Mouse (Mus musculus) naive thymus-derived CD4-positive, alpha-beta T cell, adult 2 months (primary cell): Measurements from ENCODE around the gene Kdm1b.
A peak's percentile ranks its signal among the peaks of the same experiment; 100 is the strongest.

Experiments used
- DNase-seq: peaks from one replicate; pipeline ENCODE4 v3.0.0-alpha.2; 2011; ENCODE audit warnings: low read depth

The Kdm1b gene

DNA sequence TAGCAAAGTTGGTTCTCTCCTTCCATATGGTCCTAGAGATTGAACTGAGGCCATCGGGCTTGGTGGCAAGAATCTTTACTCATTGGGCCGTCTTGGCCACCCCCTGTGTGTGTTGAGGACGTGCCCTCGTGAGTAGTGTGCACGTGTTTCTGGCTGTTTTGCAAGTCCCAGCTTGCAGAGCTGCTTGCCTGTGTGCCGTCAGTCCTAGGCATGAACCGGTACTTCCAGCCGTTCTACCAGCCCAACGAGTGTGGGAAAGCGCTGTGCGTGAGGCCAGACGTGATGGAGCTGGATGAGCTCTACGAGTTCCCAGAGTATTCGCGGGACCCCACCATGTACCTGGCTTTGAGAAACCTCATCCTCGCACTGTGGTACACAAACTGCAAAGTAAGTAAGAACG, 19.5 kb downstream of the Kdm1b start:
- DNase-seq = no peak

DNA sequence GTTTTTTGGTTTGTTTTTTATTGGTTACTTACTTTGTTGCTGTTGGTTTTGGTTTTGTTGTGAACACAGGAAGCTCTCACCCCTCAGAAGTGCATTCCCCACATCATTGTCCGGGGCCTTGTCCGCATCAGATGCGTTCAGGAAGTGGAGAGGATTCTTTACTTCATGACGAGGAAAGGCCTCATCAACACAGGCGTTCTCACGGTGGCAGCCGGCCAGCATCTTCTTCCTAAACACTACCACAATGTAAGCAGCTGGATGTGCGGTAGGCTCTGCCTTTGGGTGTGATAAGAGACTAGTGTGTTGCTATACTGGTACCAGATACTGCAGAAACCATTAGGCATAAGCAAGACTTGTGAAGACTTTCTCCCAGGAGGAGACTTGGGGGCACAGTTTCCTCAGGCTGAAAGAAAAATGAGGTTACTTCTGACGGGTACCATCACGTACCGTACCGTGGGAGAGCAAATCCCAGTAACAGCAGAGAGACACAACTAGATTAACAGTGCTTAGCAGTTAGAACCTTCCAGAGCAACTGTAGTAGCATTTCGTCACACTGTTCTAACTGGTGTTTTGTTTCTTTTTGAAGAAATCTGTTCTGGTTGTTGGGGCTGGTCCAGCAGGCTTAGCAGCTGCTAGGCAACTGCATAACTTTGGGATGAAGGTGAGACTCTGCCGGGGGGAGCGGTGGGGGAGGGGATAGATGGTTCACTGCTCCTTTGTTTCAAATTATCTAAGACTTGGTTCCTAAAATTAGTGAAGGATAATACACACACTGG, 20.9 kb downstream of the Kdm1b start:
- DNase-seq = no peak

- DNase-seq = no peak
Measured at GRCm38 (mm10) chr13:47066516-47066915, 23.2 kb downstream of the Kdm1b start.

- no peak for DNase-seq
Measured at GRCm38 (mm10) chr13:47067001-47067400, 23.7 kb downstream of the Kdm1b start.

- DNase-seq = no peak
Measured at GRCm38 (mm10) chr13:47070329-47071080, 27.2 kb downstream of the Kdm1b start.

DNA sequence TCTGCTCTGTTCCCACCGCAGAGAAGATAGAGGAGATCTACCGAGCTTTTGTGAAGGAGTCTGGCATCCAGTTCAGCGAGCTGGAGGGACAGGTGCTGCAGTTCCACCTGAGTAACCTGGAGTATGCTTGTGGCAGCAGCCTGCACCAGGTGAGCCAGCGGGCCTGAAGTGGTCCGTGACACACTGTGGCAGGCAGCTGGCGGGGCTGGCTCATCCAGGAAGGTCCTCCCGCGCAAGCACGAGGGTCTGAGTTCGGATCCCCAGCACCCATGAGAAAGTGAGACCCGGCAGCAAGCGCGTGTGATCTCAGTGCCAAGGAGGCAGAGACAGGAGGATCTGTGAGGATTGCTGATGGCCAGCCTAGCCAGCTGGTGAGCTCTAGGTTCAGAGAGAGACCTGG, 28.6 kb downstream of the Kdm1b start:
- no peak for DNase-seq

DNA sequence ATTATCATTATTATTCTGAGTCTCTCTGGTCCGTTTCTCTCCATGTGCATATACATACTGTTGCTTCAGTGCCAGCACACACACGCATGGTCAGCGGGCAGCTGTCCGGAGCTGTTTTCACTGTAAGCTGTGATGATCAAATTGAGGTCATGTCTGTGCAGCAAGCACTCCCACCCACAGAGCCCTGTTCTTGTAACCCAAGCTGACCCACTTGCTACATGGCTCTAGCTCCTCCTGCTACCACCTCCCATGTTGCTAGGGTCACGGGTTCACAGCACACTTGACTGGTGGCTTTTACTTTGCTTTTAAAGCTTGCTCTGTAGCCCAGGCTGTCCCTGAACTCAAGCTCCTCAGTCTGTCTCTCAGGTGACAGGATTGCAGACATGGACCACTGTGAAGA, 29.2 kb downstream of the Kdm1b start:
- no peak for DNase-seq

GRCm38 (mm10) chr13:47076156-47076555, 32.9 kb downstream of the Kdm1b start:
- no peak for DNase-seq

DNA sequence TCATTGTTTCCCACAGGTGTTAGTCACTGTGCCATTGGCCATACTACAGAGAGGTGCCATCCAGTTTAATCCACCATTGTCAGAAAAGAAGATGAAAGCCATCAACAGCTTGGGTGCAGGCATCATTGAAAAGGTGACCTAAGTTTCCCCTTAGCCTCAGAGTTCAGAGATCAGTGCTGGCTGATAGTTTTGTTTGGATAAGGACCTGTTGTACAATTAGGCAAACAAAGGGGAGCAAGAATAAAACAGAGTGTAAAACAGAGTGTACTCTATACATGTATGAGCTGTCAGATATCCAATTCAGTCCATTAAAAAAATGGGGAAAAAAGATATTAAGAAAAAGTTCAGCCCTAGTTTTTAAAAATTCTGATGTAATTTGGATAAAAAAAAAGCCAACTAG, 34.1 kb downstream of the Kdm1b start:
- no peak for DNase-seq

GRCm38 (mm10) chr13:47078799-47079198, 35.5 kb downstream of the Kdm1b start:
- no peak for DNase-seq

DNA sequence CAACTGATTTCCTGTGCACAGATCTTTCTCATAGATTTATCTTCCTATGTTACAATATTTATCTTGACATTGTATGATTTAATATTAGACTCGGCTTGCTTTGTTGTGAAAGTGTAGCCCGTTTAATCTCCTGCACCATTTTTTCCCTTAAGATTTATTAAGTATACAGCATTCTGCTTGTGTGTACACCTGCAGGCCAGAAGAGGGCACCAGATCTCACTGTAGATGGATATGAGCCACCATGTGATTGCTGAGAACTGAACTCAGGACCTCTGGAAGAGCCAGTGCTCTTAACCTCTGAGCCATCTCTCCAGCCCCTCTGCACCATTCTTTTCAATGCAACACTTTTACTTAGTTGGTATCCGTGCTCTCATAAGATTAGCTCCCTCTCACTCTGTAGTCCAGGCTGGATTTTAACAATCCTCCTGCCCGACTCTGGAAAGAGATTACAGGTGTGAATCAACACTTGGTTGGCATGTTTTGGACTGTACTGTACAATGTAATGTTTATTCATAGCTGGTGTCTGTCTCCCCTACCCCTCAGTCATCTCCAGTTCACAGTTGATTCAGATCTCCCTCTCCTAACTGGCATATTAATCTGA, 37.7 kb downstream of the Kdm1b start:
- peak; percentile 28 for DNase-seq

- no peak for DNase-seq
Measured at GRCm38 (mm10) chr13:47088433-47088832, 45.1 kb downstream of the Kdm1b start.

GRCm38 (mm10) chr13:47089271-47089670, 46.0 kb downstream of the Kdm1b start:
- DNase-seq = no peak

DNA sequence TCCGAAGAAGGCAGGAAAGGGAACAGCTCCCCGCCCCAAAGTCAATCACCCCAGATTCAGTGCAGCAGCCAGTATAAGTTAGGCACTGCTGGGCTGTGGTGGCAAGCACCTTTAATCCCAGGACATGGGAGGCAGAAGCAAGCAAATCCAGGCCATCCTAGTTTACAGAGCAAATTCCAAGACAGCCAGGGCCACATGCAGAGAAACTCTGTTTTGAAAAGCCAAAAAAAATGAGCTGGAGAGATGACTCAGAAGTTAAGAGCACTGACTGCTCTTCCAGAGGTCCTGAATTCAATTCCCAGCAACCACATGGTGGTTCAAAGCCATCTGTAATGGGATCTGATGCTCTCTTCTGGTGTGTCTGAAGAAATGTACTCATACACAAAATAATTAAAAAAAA, 50.5 kb downstream of the Kdm1b start:
- DNase-seq = no peak

DNA sequence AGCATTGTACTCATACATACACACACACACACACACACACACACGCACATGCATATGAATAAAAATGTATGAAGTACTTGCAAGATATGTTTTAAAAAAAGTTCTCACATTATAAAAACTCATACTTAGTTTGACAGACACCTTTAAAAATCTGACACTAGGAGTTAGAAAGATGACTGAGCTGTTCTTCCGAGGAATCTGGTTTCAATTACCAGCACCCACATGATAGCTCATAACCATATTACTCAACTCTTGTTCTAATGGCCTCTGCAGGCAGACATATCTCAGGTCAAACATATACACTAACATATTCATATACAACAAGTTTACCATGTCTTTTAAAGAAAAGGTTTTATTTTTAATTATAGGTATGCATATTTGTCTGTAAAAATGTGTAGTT, 53.3 kb downstream of the Kdm1b start:
- no peak for DNase-seq

DNA sequence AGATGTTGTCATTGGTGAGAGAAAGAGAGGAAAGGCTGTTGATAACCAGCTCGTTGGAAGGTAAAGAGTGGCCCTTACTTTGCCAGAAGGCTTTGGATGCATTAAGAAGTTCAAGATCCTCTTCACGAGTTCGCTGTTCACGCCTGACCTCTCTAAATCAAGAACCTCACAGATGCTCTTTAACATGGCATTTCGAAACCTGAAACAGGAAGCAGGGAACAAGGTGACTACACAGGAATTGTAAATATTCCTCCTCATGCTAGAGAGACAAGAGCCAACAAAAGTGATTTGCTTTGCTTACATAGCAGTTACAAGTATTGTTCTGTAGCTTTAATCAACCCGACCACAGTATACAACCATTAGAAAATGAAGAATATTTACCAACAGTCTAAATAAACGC, 56.0 kb downstream of the Kdm1b start:
- no peak for DNase-seq

DNA sequence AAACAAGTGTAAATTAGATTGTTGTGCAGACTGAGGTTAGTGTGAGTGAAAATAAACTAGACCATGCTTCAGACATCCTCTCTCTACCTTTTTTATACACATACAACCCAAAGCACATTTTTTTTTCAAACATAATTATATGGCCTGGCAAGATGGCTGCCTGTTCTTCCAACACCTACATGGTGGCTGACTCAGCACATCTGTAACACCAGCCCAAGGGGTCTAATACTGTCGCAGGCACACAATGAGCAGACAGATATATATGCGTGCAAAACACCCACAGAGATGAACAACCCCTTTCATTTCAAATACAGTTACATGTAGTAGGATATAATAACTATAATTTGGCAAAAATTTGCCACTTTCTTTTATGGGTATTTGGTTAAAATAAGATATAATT, 57.3 kb downstream of the Kdm1b start:
- no peak for DNase-seq

DNA sequence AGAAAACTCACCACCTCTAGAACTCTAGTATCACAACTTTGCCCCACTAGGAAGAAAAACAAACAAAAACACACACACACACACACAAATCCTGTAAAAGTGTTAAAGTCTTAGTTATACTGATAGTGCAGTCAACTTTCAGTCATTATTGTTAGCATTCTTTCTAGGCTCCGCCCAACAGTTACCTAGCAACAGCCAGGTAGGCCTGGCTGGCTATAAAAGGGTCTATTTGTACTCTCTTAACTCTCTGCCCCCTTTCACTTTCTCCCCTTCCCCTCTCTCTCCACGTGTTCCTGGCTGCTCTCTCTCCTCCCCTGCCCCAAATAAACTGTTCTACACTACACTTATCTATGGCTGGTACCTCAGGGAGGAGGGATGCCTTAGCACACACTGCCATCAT, 60.8 kb downstream of the Kdm1b start:
- peak; percentile 27 for DNase-seq

- DNase-seq = peak; percentile 46
Measured at GRCm38 (mm10) chr13:47104856-47105541, 61.7 kb downstream of the Kdm1b start.

GRCm38 (mm10) chr13:47105711-47106579, 62.6 kb downstream of the Kdm1b start, which contains the start of gene Dek:
Gene Dek, minus strand, starts transcription at chr13:47106201.
- DNase-seq = peak; percentile 88

DNA sequence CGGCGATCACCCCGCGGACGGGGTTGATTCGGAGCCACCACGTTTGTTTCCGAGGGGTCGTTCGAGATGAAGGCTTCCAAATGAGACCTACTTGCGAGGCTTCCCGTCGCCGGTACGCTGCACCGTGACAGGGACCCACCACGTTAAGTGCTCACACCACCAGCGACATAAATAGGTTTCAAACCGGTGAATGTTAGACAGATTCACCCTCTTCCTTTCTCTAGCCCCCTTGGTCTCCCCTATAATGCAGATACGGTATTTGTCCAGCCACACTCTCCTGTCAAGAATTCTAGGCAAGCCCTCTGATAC, 63.2 kb downstream of the Kdm1b start:
- peak; percentile 68 for DNase-seq

- no peak for DNase-seq
Measured at GRCm38 (mm10) chr13:47109239-47109638, 65.9 kb downstream of the Kdm1b start.
